Mouse (Mus musculus): Measurements from ENCODE around the gene Setd3.

DNA sequence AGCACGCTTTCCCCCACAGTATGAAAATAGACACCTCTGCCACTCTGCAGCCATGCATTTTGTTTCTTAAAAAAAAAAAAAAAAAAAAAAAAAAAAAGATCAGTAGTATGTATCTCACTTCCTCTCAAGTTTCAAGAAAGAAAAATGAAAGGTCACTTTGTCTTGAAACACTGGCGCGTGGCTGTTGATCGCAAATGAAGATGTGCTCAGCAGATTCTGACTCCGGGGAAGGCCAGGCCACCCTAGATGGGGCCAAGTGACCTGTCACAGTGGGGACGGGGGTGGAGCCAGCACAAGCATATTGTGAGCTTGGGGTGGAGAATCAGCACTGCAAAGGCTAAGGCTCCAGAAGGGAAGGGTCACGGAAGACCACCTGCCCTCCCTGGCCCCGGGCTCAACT, 24.8 kb upstream of the Setd3 start:
- TF ChIP-seq POLR2A (IDR thresholded peaks at IDR 0.05; ENCODE audit: low read depth, low read length) (no peak), CTCF (IDR thresholded peaks at IDR 0.05; ENCODE audit: extremely low read depth, insufficient read depth, insufficient read length, insufficient replicate concordance) (no peak)
